ENCODE assay signal across 20 mouse cellular contexts in the genomic region with DNA sequence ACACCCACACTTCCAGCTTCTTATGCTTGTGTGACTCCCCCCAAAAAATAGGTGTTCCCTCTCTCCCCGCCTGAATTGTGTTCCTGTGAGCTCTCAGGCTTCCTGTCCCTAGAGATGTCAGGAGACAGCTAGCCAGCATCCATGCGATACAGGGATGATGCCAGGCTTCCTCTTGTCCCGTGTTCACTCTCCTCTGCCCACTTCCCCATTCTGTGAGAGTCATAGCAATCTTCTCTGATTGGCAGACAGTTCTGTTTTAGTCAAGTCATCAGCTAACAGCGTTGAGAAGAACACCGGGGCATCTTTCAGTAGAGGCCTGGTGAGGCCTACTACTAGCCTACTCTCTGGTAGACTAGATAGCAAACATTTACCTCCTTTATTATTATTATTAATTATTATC.
DNase-seq lines count a peak whose midpoint lies in the region; ATAC-seq lines count a peak whose summit lies in the region.
"Had no signal": no experiment of that assay in that cellular context is flagged by ENCODE, and none has a peak within 500 bp of the region (broad histone marks: within the 10 kb centered on the region; RNA-seq: fewer than 3 reads in every experiment).

No protein-coding gene starts in this region.

- no peak overlapping the region for H3K9ac ChIP-seq in heart, embryonic 12.5 days
- H3K9ac ChIP-seq: embryonic facial prominence, embryonic 15.5 days; forebrain, embryonic 15.5 days; hindbrain, embryonic 13.5 days had no signal

- H3K36me3 ChIP-seq in macrophage (ENCODE audit: inconsistent target): peaks cover 17% of the 10 kb centered on the region; the same call in 1 of the 2 replicates
- peaks cover 21% of the 10 kb centered on the region for H3K36me3 ChIP-seq in heart, embryonic 12.5 days
- H3K36me3 ChIP-seq: embryonic facial prominence, embryonic 15.5 days; forebrain, embryonic 15.5 days had no signal

- H3K4me1 ChIP-seq in heart, embryonic 12.5 days (replicated peaks): peaks cover 26% of the 10 kb centered on the region

- H3K4me2 ChIP-seq in heart, embryonic 12.5 days: no peak overlapping the region
- H3K4me2 ChIP-seq: embryonic facial prominence, embryonic 15.5 days; forebrain, embryonic 15.5 days; hindbrain, embryonic 13.5 days had no signal

- H3K4me3 ChIP-seq in macrophage (ENCODE audit: inconsistent target): no peak overlapping the region
- no peak overlapping the region for H3K4me3 ChIP-seq in heart, embryonic 12.5 days
- H3K4me3 ChIP-seq: embryonic facial prominence, embryonic 15.5 days; forebrain, embryonic 15.5 days; hindbrain, embryonic 13.5 days had no signal

- H3K27ac ChIP-seq in macrophage: peak overlapping the region; percentile 52
- no peak overlapping the region for H3K27ac ChIP-seq in heart, embryonic 12.5 days (ENCODE audit: poor library complexity, severe bottlenecking)
- H3K27ac ChIP-seq: embryonic facial prominence, embryonic 15.5 days; forebrain, embryonic 15.5 days; hindbrain, embryonic 13.5 days; hindbrain, postnatal 0 days had no signal

- WGBS in macrophage (ENCODE audit: missing documents): 3% methylated on average over 5 of the region's 5 CpGs
- 76% methylated on average over 5 of the region's 5 CpGs for WGBS in heart, embryonic 12.5 days

- no peak for ATAC-seq in heart, embryonic 12.5 days (ENCODE audit: insufficient number of reproducible peaks, low FRiP score)
- ATAC-seq: forebrain, embryonic 15.5 days; hindbrain, postnatal 0 days had no signal

- intact Hi-C loops in left cerebral cortex, postnatal 25 days (cut with DNase I): no loop called here

- no peaks in the 10 kb centered on the region for H3K9me3 ChIP-seq in heart, embryonic 12.5 days (replicated peaks)
- H3K9me3 ChIP-seq: embryonic facial prominence, embryonic 15.5 days; forebrain, embryonic 15.5 days; hindbrain, embryonic 13.5 days had no signal

- DNase-seq in MEL-GATA-1-ER (ENCODE audit: extremely low read depth, low read depth): peak; percentile 57
- peak; percentile 45 to 51 for DNase-seq in monocyte, adult 2 months (ENCODE audit: low read depth in 1 of 2, low spot score in 2 of 2)
- DNase-seq in left cerebral cortex, postnatal 25 days (ENCODE audit: low spot score in 2 of 2): no peak
- DNase-seq in c-Kit-positive CD71-positive TER-119-positive erythroid progenitor cells, embryonic 14.5 days (ENCODE audit: low spot score): no peak
- no peak for DNase-seq in kidney, postnatal 14 days
- DNase-seq: adrenal gland, adult 2 months; adrenal gland, postnatal 25 days; cerebellum, adult 11 months; cerebellum, adult 8-10 months; cerebellum, postnatal 25 days; gastrocnemius, postnatal 14 days; heart, postnatal 10 days; heart, postnatal 4 days; kidney, adult 11 months had no signal

- H3K79me2 ChIP-seq in macrophage (ENCODE audit: inconsistent target): peaks cover 14% of the 10 kb centered on the region; the same call in 1 of the 2 replicates

- H3K27me3 ChIP-seq in heart, embryonic 12.5 days (replicated peaks): no peaks in the 10 kb centered on the region
- H3K27me3 ChIP-seq: forebrain, embryonic 15.5 days; hindbrain, embryonic 13.5 days had no signal

Comparison
In these comparisons a context has a peak if more than half of its experiments do, and no peak if none do; other contexts are left out.
1. DNase-seq: peak in MEL-GATA-1-ER (single experiment) and monocyte, adult 2 months (2 of 2); none in left cerebral cortex, postnatal 25 days (0 of 2), c-Kit-positive CD71-positive TER-119-positive erythroid progenitor cells, embryonic 14.5 days (single experiment) and kidney, postnatal 14 days (single experiment).